Mouse (Mus musculus): ENCODE data around the gene Stoml1. TPM values are rescaled to one million over a fixed set of nuclear protein-coding genes. Genes with fewer than 3 reads are reported as not detected.

Gene Stoml1
- polyA plus RNA-seq, 1 experiment from 2014 or later = 6.7 TPM

DNA sequence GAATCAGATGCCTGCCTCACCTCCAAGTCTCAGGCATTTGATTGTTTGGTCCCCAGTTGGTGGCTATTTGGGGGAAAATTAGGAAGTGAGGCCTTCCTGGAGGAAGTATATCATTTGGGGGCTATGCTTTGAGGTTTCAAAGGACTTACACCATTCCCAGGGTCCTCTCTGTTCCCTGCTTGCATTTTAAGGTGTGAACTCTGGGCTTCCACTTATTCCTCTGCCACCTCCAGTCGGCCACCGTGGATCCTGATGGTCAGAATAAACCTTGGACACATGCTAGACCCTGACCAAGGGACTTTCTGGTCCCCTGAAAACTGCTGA is 42.7 kb upstream of the Stoml1 start:
- H3K4me2 ChIP-seq (ENCODE audit: low read depth, low read length) = no peak overlapping the region
- H3K4me1 ChIP-seq (ENCODE audit: insufficient read depth) = peaks cover 21% of the 10 kb centered on the region
- ATAC-seq (no peak), DNase-seq (no peak)
- H3K9ac ChIP-seq (replicated peaks) = no peak overlapping the region
- no peak for TF ChIP-seq CTCF (IDR thresholded peaks at IDR 0.05; ENCODE audit: low read depth)
- no peak for TF ChIP-seq EP300 (IDR thresholded peaks at IDR 0.05; ENCODE audit: low read depth)
- H3K27ac ChIP-seq (ENCODE audit: low read depth) = no peak overlapping the region
- H3K36me3 ChIP-seq (replicated peaks; ENCODE audit: insufficient read depth, low read length) = no peaks in the 10 kb centered on the region
- no peaks in the 10 kb centered on the region for H3K27me3 ChIP-seq (ENCODE audit: insufficient read depth, low read length)
- WGBS (ENCODE audit: insufficient replicate concordance) = 45% methylated on average over 2 of the region's 2 CpGs
- H3K4me3 ChIP-seq (ENCODE audit: low read depth, low read length) = no peak overlapping the region
- no peaks in the 10 kb centered on the region for H3K9me3 ChIP-seq (ENCODE audit: low read length)

DNA sequence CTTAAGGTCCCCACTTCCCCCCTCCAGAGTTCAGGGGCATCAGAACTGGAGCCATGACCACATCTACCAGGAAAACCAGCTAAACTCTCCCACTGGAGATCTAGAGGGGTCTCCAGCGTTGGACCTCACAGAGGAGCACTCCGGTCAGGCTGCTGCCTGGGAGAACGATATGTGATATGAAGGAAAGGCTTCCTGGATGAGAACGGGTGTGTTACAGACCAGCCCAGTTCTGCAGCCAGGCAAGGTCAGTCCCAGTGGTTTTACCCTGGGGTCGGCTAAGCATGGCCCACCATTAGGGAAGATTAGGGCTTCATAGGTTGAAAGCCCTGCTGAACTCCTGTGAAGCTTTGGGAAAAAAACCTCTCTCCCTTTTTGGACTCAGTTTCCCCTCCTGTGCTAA is 39.6 kb upstream of the Stoml1 start:
- Histone ChIP-seq H3K4me1 (ENCODE audit: insufficient read depth) (peaks cover 21% of the 10 kb centered on the region), H3K9ac (replicated peaks) (peak overlapping the region; percentile 26; the same call in 1 of the 2 replicates), H3K27ac (ENCODE audit: low read depth) (peak overlapping the region; percentile 51; the same call in 1 of the 2 replicates), H3K4me2 (ENCODE audit: low read depth, low read length) (peak overlapping the region; percentile 58), H3K27me3 (ENCODE audit: insufficient read depth, low read length) (no peaks in the 10 kb centered on the region), H3K4me3 (ENCODE audit: low read depth, low read length) (no peak overlapping the region), H3K36me3 (replicated peaks; ENCODE audit: insufficient read depth, low read length) (no peaks in the 10 kb centered on the region), H3K9me3 (ENCODE audit: low read length) (no peaks in the 10 kb centered on the region)
- peak; percentile 57 for ATAC-seq
- no peak for DNase-seq
- TF ChIP-seq EP300 (IDR thresholded peaks at IDR 0.05; ENCODE audit: low read depth) = no peak
- no peak for TF ChIP-seq CTCF (IDR thresholded peaks at IDR 0.05; ENCODE audit: low read depth)
- WGBS (ENCODE audit: insufficient replicate concordance) = 28% methylated on average over 5 of the region's 5 CpGs

DNA sequence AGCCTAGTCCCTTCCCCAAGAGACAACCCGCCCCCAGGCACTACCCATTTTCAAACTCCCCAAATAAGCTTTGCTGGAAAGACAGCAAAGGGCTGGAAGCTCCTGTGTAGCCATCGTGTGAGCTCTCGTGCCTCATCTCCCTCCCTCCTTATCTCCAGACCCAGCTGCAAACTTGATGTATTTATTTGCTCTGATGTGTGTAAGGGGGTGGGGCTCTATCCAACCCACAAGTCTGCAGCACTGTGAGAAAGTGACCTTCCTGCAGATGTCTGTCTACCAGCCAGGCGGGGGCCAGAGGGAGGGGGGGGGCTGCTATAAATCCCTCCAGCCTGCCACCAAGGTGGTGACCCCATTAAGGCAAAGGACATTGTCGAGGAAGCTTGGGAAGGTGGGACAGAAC is 39.1 kb upstream of the Stoml1 start:
- Histone ChIP-seq H3K9me3 (ENCODE audit: low read length) (no peaks in the 10 kb centered on the region), H3K9ac (replicated peaks) (peak overlapping the region; percentile 26; the same call in 1 of the 2 replicates), H3K27me3 (ENCODE audit: insufficient read depth, low read length) (no peaks in the 10 kb centered on the region), H3K27ac (ENCODE audit: low read depth) (peak overlapping the region; percentile 51; the same call in 1 of the 2 replicates), H3K4me1 (ENCODE audit: insufficient read depth) (peaks cover 21% of the 10 kb centered on the region), H3K4me2 (ENCODE audit: low read depth, low read length) (peak overlapping the region; percentile 58), H3K36me3 (replicated peaks; ENCODE audit: insufficient read depth, low read length) (peaks cover 2% of the 10 kb centered on the region; the same call in 1 of the 2 replicates), H3K4me3 (ENCODE audit: low read depth, low read length) (no peak overlapping the region)
- TF ChIP-seq EP300 (IDR thresholded peaks at IDR 0.05; ENCODE audit: low read depth) = peak; percentile 88
- TF ChIP-seq CTCF (IDR thresholded peaks at IDR 0.05; ENCODE audit: low read depth) = no peak
- WGBS (ENCODE audit: insufficient replicate concordance) = 12% methylated on average over 5 of the region's 5 CpGs
- DNase-seq (peak; percentile 55), ATAC-seq (peak; percentile 95)

- Histone ChIP-seq H3K9me3 (ENCODE audit: low read length) (no peaks in the 10 kb centered on the region), H3K4me2 (ENCODE audit: low read depth, low read length) (peak overlapping the region; percentile 58; the same call in 1 of the 2 replicates), H3K27me3 (ENCODE audit: insufficient read depth, low read length) (no peaks in the 10 kb centered on the region), H3K27ac (ENCODE audit: low read depth) (peak overlapping the region; percentile 41; the same call in 1 of the 2 replicates), H3K36me3 (replicated peaks; ENCODE audit: insufficient read depth, low read length) (peaks cover 10% of the 10 kb centered on the region), H3K4me3 (ENCODE audit: low read depth, low read length) (no peak overlapping the region), H3K9ac (replicated peaks) (no peak overlapping the region), H3K4me1 (ENCODE audit: insufficient read depth) (peaks cover 21% of the 10 kb centered on the region)
- peak; percentile 39; the same call in 1 of the 2 replicates for ATAC-seq
- TF ChIP-seq CTCF (IDR thresholded peaks at IDR 0.05; ENCODE audit: low read depth) (no peak), EP300 (IDR thresholded peaks at IDR 0.05; ENCODE audit: low read depth) (no peak)
- 44% methylated on average over 8 of the region's 8 CpGs for WGBS (ENCODE audit: insufficient replicate concordance)
- no peak for DNase-seq
Measured at GRCm38 (mm10) chr9:58214519-58215180, 38.3 kb upstream of the Stoml1 start.

DNA sequence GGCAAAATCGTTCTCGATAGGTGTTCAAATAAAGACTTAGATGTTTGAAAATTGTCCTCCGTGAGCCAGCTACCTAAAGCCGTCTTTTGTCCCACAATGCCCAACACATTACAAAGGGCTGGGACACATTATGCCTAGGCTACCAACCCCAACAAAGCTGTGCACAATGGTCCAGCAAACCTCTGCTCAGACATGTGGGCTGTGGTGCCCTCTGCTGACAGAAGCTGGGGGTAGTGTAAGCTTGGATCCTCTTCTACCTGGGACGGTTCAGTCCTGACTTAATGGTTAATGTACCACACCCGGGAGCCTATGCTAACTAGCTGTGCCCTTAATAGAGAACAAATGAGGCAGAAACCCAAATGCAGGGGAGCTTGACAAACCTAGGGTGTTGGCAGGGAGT is 36.6 kb upstream of the Stoml1 start:
- WGBS (ENCODE audit: insufficient replicate concordance) = 62% methylated on average over 6 of the region's 6 CpGs
- Histone ChIP-seq H3K4me1 (ENCODE audit: insufficient read depth) (peaks cover 21% of the 10 kb centered on the region), H3K9ac (replicated peaks) (no peak overlapping the region), H3K27ac (ENCODE audit: low read depth) (no peak overlapping the region), H3K9me3 (ENCODE audit: low read length) (no peaks in the 10 kb centered on the region), H3K4me2 (ENCODE audit: low read depth, low read length) (no peak overlapping the region), H3K36me3 (replicated peaks; ENCODE audit: insufficient read depth, low read length) (peaks cover 26% of the 10 kb centered on the region), H3K4me3 (ENCODE audit: low read depth, low read length) (no peak overlapping the region), H3K27me3 (ENCODE audit: insufficient read depth, low read length) (no peaks in the 10 kb centered on the region)
- peak; percentile 55 for DNase-seq
- no peak for TF ChIP-seq EP300 (IDR thresholded peaks at IDR 0.05; ENCODE audit: low read depth)
- peak; percentile 83 for TF ChIP-seq CTCF (IDR thresholded peaks at IDR 0.05; ENCODE audit: low read depth)
- ATAC-seq = no peak

DNA sequence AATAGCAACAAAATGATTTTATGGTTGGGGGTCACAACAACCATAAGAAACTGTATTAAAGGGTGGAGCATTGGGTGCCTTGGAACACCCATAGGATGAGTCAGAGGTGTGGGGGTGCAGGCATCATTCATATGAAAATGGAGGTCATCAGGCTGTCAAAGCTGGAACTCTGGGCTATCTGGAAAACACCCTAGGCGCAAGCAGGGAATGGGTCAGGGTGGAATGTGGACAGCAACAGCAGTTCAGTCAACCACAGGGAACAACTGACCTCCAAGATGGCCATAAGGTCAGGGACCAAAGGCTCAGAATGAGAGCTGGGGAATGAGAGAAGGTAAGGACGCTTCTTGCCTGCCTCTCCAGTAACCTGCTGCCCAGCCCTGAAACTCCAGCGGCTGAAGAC is 34.4 kb upstream of the Stoml1 start:
- Histone ChIP-seq H3K4me3 (ENCODE audit: low read depth, low read length) (no peak overlapping the region), H3K9ac (replicated peaks) (no peak overlapping the region), H3K4me1 (ENCODE audit: insufficient read depth) (peaks cover 14% of the 10 kb centered on the region), H3K4me2 (ENCODE audit: low read depth, low read length) (no peak overlapping the region), H3K27ac (ENCODE audit: low read depth) (no peak overlapping the region), H3K27me3 (ENCODE audit: insufficient read depth, low read length) (no peaks in the 10 kb centered on the region), H3K9me3 (ENCODE audit: low read length) (no peaks in the 10 kb centered on the region), H3K36me3 (replicated peaks; ENCODE audit: insufficient read depth, low read length) (peaks cover 46% of the 10 kb centered on the region)
- TF ChIP-seq CTCF (IDR thresholded peaks at IDR 0.05; ENCODE audit: low read depth) = no peak
- TF ChIP-seq EP300 (IDR thresholded peaks at IDR 0.05; ENCODE audit: low read depth) = no peak
- no peak for ATAC-seq
- no peak for DNase-seq
- 93% methylated on average over 3 of the region's 3 CpGs for WGBS (ENCODE audit: insufficient replicate concordance)

Measured in liver, postnatal 0 days (tissue).